Mouse (Mus musculus) left cerebral cortex, adult 2 months (tissue): ENCODE measurements around the gene Dlgap3. TPM values are rescaled to one million over a fixed set of nuclear protein-coding genes. Genes with fewer than 3 reads are reported as not detected.

Source experiments
- DNase-seq, 2 experiments: peaks; one replicate each; pipeline ENCODE4 v3.0.0; 2021 to 2022; ENCODE audit warnings: low spot score in 2 of 2, mixed read lengths in 1 of 2; ENCODE audit errors: extremely low spot score in 1 of 2
- H3K27ac ChIP-seq: fragments of 200-600 bp; 2 replicates; pipeline ENCODE4 v1.8.1; 2022
- H3K4me3 ChIP-seq: fragments of 200-600 bp; 2 replicates; pipeline ENCODE4 v1.8.1; 2022
- CTCF ChIP-seq: fragments of 200-600 bp; IDR thresholded peaks from 2 replicates; pipeline ENCODE4 v1.8.1; 2022; ENCODE audit warnings: antibody characterized with exemption, mild to moderate bottlenecking, moderate library complexity
- intact Hi-C: fragments of 180-260 bp; cut with DNase I; formaldehyde crosslinking; loops from one replicate; pipeline ENCODE4 v1.15.1; 2025
- total RNA-seq, 2 experiments: library from RNA; stranded (reverse); gene quantifications; 2 replicates each; pipeline ENCODE4 v1.2.3; 2021

The Dlgap3 gene
- total RNA-seq, 2 experiments from 2014 or later = 372 to 403 TPM

DNA sequence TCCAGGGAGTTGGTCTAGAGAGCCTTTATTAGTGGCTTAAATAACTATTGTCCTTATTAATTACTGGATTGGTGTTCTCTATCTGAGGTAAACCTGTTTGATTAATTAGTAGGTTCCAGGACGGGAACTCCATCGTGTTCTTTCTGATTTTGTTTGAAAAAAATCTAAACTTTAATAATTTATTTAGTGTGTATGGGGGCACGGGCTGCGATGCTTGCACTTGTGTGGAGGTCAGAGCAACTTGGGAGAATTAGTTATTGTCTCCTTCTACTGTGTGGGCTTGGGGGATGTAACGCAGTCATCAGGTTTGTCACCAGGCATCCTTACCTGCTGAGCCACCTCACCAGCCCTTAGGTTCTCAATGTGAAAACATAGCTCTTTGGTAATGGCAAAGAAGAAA is 1.9 kb upstream of the Dlgap3 start:
- TF ChIP-seq CTCF = no peak
- no peak overlapping the region for H3K27ac ChIP-seq
- no peak overlapping the region for H3K4me3 ChIP-seq
- DNase-seq = no peak
- intact Hi-C loops = loop anchor here (5.0 kb wide), 1 partner anchor 40 kb away; no protein-coding TSS in a partner anchor

DNA sequence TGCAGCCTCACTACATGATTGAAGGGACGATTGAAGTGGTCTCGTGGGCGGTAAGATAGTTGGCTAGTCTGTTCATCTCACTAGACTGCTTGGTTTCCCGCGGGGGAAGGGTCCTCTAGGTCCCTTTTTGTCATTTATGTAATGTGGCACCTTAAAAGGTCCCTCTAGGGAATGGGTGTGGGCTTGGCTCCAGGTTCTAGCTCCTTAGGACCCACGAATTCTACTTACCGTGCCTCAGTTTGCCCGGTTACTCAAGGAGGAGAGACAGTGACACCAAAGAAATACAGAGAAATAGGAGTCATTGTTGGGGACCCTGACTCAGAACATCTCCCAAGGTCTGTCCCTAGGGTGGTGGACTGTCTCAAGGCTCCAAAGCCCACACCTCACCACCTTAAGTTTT is 1.3 kb upstream of the Dlgap3 start:
- DNase-seq = no peak
- intact Hi-C loops = loop anchor here (2.0 to 5.0 kb wide), 2 partner anchors 40 to 91 kb away; partner anchors contain the start of gene Zmym6
- peak overlapping the region; percentile 99 for H3K27ac ChIP-seq
- TF ChIP-seq CTCF = no peak
- H3K4me3 ChIP-seq = peak overlapping the region; percentile 77

DNA sequence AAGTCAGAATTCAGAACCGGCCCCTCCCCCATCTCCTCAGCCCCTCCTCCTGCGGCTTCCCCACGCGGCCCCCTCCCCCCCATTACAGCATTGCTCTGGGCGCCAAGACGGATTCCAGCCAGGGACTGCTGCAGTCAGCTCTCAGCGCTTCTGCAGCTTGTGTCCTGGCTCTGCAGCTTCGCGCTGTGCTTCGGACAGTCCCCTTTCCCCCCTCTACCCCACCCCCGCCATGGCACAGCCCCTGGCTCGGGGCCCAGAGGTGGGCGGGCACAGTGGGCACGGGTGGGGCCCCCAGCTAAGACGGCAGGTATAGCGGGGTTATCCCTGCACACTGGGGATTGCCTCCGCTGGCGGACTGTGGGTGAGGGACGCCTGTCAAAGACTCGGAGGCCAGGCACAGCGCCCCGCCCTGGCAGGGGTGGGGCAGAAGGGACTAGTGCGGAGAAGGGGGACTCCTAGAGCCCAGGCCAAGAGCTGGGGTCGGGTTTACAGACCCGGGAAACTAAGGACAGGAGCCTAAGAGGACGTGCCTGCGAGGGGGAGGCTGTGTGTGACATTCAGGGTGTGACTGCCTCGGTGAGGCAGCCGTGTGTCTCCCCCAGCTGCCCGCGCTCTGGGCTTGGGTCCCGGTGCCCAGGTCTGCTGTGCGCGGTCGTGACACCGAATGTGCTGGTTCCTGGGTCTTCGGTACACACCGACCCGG is 642 bp upstream of the Dlgap3 start:
- DNase-seq = peak; percentile 62 to 69
- peak overlapping the region; percentile 77 for H3K4me3 ChIP-seq
- no peak; the same call in 1 of the 2 replicates for TF ChIP-seq CTCF
- peak overlapping the region; percentile 99 for H3K27ac ChIP-seq
- intact Hi-C loops = loop anchor here (2.0 to 5.0 kb wide), 2 partner anchors 41 to 92 kb away; partner anchors contain the start of gene Zmym6

DNA sequence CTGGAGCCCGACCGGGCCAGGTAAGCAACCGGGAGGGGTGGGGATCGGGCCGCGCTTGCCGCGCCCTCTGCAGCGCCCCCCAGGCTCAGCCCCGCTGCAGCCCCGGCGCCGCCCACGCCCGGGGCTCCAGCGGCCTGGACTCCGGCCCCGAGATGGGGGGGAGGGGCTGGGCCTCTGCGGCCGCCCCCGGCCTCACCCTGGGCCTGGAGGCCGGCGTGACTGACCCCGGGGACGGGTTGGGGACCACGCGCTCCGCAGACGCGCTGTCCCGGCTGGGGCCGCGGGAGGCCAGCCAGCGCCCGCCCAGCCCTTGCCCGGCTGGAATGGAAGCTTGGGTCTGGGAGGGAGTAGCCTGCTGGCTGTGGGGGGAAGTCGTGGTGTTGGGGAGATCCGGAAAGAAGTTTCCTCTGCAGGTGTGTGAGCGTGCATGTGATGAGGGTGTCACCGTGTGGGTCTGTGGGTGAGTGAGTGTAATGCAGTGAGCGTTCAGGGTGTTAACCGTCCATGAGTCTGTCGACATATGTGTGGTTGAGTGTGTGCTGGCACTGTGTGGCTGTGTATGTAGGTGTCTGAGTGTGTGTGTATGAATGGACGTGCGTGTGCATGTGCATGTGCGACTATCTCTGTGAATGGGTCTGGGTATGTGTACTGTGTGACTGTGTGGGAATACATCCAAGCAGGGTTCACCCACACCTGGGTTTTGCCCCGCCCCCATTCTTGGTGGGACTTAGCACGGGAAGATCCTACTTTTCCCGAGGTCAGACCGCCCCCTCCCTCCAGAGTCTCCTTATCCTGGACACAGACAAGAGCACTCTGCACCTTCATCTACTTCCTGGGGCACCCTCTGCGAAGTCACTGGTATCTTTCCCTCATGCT is 580 bp downstream of the Dlgap3 start:
- intact Hi-C loops = loop anchor here (2.0 to 5.0 kb wide), 3 partner anchors 42 to 93 kb away; partner anchors contain the start of gene Zmym6
- no peak; the same call in 1 of the 2 replicates for TF ChIP-seq CTCF
- Histone ChIP-seq H3K27ac (peak overlapping the region; percentile 99), H3K4me3 (peak overlapping the region; percentile 77)
- peak in 1 of 2 experiments; percentile 54 for DNase-seq

DNA sequence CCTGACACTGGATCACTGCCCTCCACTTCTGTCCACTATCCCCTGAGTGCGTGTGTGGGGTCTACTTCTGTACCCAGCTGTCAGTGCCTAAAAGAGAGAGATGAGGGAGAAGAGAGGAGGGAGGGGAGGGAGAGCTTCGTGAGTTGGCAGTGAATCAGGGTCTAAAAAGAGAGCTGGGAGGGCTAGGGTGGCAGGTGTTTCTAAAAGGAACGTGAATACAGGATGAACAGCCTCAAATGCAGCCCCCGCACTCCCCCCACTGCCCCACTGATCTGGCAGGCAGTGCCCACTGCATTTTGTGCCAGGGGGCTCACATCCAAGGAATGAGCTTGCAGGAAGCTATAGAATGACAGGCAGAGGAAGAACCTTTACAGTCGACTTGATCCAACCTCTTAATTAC is 1.9 kb downstream of the Dlgap3 start:
- TF ChIP-seq CTCF = no peak
- peak overlapping the region; percentile 99 for H3K27ac ChIP-seq
- H3K4me3 ChIP-seq = peak overlapping the region; percentile 77
- peak; percentile 65 to 76 for DNase-seq
- intact Hi-C loops = loop anchor here (2.0 kb wide), 1 partner anchor 64 kb away; no protein-coding TSS in a partner anchor

DNA sequence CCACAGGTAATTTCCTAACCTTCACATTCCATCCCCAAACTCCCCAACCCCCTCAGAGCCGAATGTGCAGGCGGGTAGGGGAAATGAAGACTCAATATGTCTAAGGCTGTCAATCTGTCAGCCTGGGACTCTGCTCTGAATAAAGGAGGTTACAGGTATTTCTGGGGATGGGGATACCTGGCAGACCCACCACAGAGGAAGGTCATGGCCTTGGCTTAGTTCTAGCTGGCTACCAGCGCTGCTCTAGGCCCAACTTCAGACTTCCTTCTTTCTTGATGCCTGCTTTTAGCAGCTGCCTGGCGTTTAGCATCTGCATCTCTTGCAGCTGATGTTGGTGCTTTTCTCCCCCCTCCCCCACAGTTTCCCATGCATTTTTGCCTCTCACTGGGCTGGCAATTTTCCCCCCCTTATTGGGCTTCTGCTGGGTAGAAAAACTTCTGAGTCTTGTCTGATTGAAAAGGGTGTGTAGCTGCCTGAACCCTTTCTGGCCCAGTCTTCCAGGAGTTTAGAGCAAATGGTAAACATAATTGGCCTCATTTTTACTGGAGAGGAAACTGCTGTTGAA is 2.4 kb downstream of the Dlgap3 start:
- DNase-seq = no peak
- Histone ChIP-seq H3K4me3 (peak overlapping the region; percentile 77), H3K27ac (peak overlapping the region; percentile 99)
- intact Hi-C loops = loop anchor here (2.0 kb wide), 1 partner anchor 63 kb away; no protein-coding TSS in a partner anchor
- TF ChIP-seq CTCF = no peak

DNA sequence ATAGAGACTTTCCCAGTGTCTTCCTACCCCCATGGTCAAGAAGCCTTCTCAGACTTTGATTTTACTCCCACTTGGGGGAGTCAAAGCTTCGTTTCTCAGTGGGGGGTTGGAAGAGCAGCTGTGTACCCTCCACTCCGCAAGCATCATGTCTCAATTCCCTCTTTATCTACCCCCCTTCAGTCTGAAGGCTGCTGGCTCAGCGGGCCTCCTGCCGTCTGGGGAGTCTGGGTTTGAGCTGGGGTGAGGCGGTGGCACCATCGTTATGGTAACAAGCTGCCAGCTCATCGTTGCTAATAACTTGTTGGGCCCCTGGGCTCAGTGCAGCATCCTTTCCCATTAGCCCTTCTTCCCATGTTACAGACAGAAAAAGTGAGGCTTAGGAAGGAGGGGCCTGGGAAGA is 3.1 kb downstream of the Dlgap3 start:
- DNase-seq = no peak
- intact Hi-C loops = loop anchor here (1.0 kb wide), 1 partner anchor 31 kb away; no protein-coding TSS in a partner anchor
- H3K27ac ChIP-seq = peak overlapping the region; percentile 94
- H3K4me3 ChIP-seq = peak overlapping the region; percentile 47
- no peak for TF ChIP-seq CTCF

DNA sequence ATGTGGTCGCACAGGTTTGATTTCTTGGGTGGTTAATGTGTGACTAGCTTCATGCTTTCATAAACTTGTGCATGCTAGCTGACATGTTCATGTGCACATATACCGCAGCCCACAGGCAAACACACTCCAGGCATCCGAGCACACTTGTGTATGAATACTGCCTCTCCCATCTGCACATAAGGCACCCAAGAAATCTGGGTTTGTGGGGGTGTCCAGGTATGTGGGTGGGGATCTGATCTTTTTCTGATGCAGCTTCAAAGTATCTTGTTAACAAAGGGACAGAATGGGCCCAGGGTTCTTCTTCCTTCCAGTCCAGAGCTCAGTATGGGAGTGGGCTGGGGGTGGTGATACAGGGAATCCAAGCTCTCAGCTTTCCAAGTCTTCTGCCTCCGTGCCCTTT is 3.6 kb downstream of the Dlgap3 start:
- TF ChIP-seq CTCF = no peak
- DNase-seq = peak in 1 of 2 experiments; percentile 61
- intact Hi-C loops = loop anchor here (1.0 kb wide), 1 partner anchor 31 kb away; no protein-coding TSS in a partner anchor
- H3K27ac ChIP-seq = peak overlapping the region; percentile 94
- H3K4me3 ChIP-seq = peak overlapping the region; percentile 47

DNA sequence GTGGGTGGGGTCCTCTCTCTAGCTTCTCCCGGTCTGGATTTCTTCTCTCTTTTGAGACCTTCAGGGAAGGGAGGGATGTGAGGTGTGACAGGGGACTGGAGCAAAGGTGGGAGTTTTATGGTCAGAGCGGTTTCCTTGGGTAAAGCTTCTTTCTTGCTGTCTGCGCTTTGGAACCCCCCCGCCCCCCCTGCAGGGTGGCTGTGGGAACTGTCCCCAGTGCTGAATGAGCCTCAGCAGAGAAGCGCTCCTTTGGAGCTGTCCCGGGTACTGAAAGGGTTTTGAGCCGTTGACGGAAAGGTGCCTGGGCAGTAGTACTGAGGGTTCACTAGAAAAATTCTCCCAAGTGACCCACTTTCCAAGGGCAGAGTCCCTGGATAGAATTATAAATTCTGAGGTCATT is 4.5 kb downstream of the Dlgap3 start:
- intact Hi-C loops = no loop called here
- Histone ChIP-seq H3K4me3 (peak overlapping the region; percentile 47), H3K27ac (peak overlapping the region; percentile 94)
- peak; percentile 24 for TF ChIP-seq CTCF
- no peak for DNase-seq

DNA sequence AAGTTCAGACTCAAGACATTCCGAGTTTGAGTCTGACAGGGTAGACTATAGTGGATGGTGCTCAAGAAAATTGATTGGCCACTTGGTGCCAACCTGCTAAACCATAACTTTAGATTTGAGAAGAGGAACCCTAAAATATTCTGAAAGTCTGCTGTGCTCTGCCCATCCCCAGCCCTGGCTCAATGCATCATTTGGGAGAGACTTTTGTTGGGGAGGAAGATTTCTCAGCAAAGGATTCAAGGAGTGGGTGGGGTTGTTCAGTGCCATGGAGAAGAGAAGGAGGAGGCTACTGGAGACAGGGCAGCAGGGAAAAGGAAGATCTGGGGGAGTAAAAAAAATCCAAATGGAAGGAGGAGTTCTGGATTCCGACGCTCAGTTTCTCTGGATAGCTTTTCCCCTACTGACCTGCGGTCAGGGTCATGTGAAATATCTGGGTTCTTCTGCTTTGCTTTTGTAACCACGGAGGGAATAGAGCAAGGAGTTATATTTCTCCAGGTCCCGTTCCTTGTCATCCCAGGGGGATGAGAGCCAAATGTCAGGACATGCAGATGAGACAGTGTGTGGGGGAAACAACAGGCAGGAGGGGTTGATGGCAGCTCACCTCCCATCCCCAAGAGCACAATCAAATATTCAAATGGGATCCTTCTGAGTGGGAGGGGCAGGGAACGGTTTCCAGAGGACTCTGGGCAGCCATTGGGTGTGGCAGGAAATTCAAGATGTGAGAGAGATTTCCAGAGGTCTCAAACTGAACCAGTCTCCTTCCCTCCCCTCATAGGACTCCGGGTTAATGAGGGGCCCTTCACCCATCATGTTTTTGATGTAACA is 5.3 kb downstream of the Dlgap3 start:
- intact Hi-C loops = no loop called here

DNA sequence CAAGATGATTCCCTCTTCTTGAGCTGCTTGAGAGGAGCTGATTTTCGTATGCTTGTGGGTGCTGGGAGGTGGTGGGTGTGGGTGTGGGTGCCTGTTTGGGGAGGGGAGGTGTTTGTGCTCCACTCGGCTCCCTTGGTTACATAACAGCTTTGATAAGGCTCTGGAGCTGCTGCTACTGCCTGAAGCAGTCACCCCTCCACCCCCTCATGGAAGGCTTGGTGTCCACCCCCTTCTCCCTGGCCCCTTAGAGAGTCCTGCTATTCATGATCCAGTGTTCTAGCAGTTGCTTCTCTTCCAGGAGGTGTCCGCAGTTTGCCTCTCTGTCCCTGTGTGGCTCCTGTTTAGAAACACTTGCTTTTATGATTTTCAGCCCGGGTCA is 5.9 kb downstream of the Dlgap3 start:
- peak in 1 of 2 experiments; percentile 61 for DNase-seq
- peak overlapping the region; percentile 94 for H3K27ac ChIP-seq
- H3K4me3 ChIP-seq = peak overlapping the region; percentile 47
- no peak for TF ChIP-seq CTCF
- intact Hi-C loops = no loop called here

More for the DNA sequence above, 5.3 kb downstream of the Dlgap3 start:
- TF ChIP-seq CTCF = no peak
- peak overlapping the region; percentile 94 for H3K27ac ChIP-seq
- DNase-seq = peak in 1 of 2 experiments; percentile 50
- peak overlapping the region; percentile 47 for H3K4me3 ChIP-seq
